Comparison of ENCODE assay signal across 12 mouse cellular contexts in genomic region chr15:31207346-31208093, GRCm38 (mm10). TPM values are rescaled to one million over a fixed set of nuclear protein-coding genes. Genes with fewer than 3 reads are reported as not detected.
DNase-seq lines count a peak whose midpoint lies in the region; ATAC-seq lines count a peak whose summit lies in the region.
"Had no signal": no experiment of that assay in that cellular context is flagged by ENCODE, and none has a peak within 500 bp of the region (broad histone marks: within the 10 kb centered on the region; RNA-seq: fewer than 3 reads in every experiment).

No protein-coding gene starts in this region.

- ATAC-seq in forebrain, embryonic 16.5 days, result peak; percentile 43
- no peak for ATAC-seq in forebrain, embryonic 11.5 days (replicated peaks; ENCODE audit: low FRiP score)
- ATAC-seq in neural tube, embryonic 13.5 days (ENCODE audit: low read depth), result peak; percentile 27; the same call in 1 of the 2 replicates
- ATAC-seq: CD4-positive, CD25-positive, alpha-beta regulatory T cell, adult 4 months; intestine, embryonic 15.5 days had no signal

- no peaks in the 10 kb centered on the region for H3K9me3 ChIP-seq in forebrain, embryonic 16.5 days (ENCODE audit: control insufficient read depth, low read length)
- H3K9me3 ChIP-seq in forebrain, embryonic 11.5 days (ENCODE audit: control insufficient read depth, low read length), result no peaks in the 10 kb centered on the region
- no peaks in the 10 kb centered on the region for H3K9me3 ChIP-seq in neural tube, embryonic 13.5 days
- H3K9me3 ChIP-seq: heart, embryonic 10.5 days; intestine, embryonic 15.5 days had no signal

- no peak overlapping the region for H3K4me3 ChIP-seq in forebrain, embryonic 16.5 days (replicated peaks; ENCODE audit: low read length)
- H3K4me3 ChIP-seq in forebrain, embryonic 11.5 days (ENCODE audit: low read depth, low read length), result no peak overlapping the region
- H3K4me3 ChIP-seq in neural tube, embryonic 13.5 days, result no peak overlapping the region
- H3K4me3 ChIP-seq: heart, embryonic 10.5 days; intestine, embryonic 15.5 days had no signal

- WGBS in forebrain, embryonic 16.5 days, result 70% methylated on average over 9 of the region's 9 CpGs
- 78% methylated on average over 9 of the region's 9 CpGs for WGBS in forebrain, embryonic 11.5 days
- 75% methylated on average over 9 of the region's 9 CpGs for WGBS in neural tube, embryonic 13.5 days

- no peak overlapping the region for H3K4me2 ChIP-seq in forebrain, embryonic 16.5 days (ENCODE audit: low read length)
- no peak overlapping the region for H3K4me2 ChIP-seq in forebrain, embryonic 11.5 days (ENCODE audit: low read depth, low read length, severe bottlenecking)
- H3K4me2 ChIP-seq in neural tube, embryonic 13.5 days, result no peak overlapping the region
- H3K4me2 ChIP-seq: intestine, embryonic 15.5 days had no signal

- H3K27ac ChIP-seq in forebrain, embryonic 16.5 days (ENCODE audit: low read length), result no peak overlapping the region
- no peak overlapping the region for H3K27ac ChIP-seq in forebrain, embryonic 11.5 days (ENCODE audit: low read depth, low read length)
- H3K27ac ChIP-seq in neural tube, embryonic 13.5 days (replicated peaks), result no peak overlapping the region
- H3K27ac ChIP-seq: heart, embryonic 10.5 days; intestine, embryonic 15.5 days had no signal

- no peak overlapping the region for H3K9ac ChIP-seq in forebrain, embryonic 16.5 days (replicated peaks; ENCODE audit: low read depth, low read length)
- no peak overlapping the region for H3K9ac ChIP-seq in forebrain, embryonic 11.5 days (ENCODE audit: low read length)
- H3K9ac ChIP-seq in neural tube, embryonic 13.5 days, result no peak overlapping the region
- H3K9ac ChIP-seq: intestine, embryonic 15.5 days had no signal

- DNase-seq in forebrain, embryonic 11.5 days (ENCODE audit: low spot score), result no peak
- no peak for DNase-seq in neural tube, embryonic 10.5 days (ENCODE audit: extremely low spot score, low spot score)
- DNase-seq in kidney, adult 18-20 months, result peak; percentile 16
- DNase-seq in retina, postnatal 1 day, result peak; percentile 90
- DNase-seq in liver, result no peak
- DNase-seq in spleen, postnatal 14 days (ENCODE audit: low spot score in 2 of 2), result no peak
- DNase-seq: spleen, adult 18-20 months had no signal

- no peaks in the 10 kb centered on the region for H3K36me3 ChIP-seq in forebrain, embryonic 16.5 days (ENCODE audit: control insufficient read depth, insufficient read depth)
- H3K36me3 ChIP-seq in forebrain, embryonic 11.5 days (ENCODE audit: control insufficient read depth, insufficient read depth, low read length), result no peaks in the 10 kb centered on the region
- H3K36me3 ChIP-seq in neural tube, embryonic 13.5 days, result no peaks in the 10 kb centered on the region
- H3K36me3 ChIP-seq: heart, embryonic 10.5 days; intestine, embryonic 15.5 days had no signal

- no peaks in the 10 kb centered on the region for H3K27me3 ChIP-seq in forebrain, embryonic 16.5 days (replicated peaks; ENCODE audit: control insufficient read depth, insufficient read depth, low read length)
- no peaks in the 10 kb centered on the region for H3K27me3 ChIP-seq in forebrain, embryonic 11.5 days (ENCODE audit: control insufficient read depth, insufficient read depth, low read length)
- no peaks in the 10 kb centered on the region for H3K27me3 ChIP-seq in neural tube, embryonic 13.5 days
- H3K27me3 ChIP-seq: intestine, embryonic 15.5 days had no signal

- H3K4me1 ChIP-seq in forebrain, embryonic 16.5 days (replicated peaks; ENCODE audit: control insufficient read depth, insufficient read depth, low read length), result no peaks in the 10 kb centered on the region
- H3K4me1 ChIP-seq in forebrain, embryonic 11.5 days (replicated peaks; ENCODE audit: control insufficient read depth, insufficient read depth, low read length), result no peaks in the 10 kb centered on the region
- no peaks in the 10 kb centered on the region for H3K4me1 ChIP-seq in neural tube, embryonic 13.5 days (replicated peaks)
- H3K4me1 ChIP-seq: heart, embryonic 10.5 days; intestine, embryonic 15.5 days had no signal

RNA-seq across cellular contexts. Expression of gene Dap, which starts 16.6 kb away (rescaled TPM):
- 18.0 and 20.4 TPM in 2 replicates for polyA plus RNA-seq in forebrain, embryonic 16.5 days (2015; fragmentation: Nextera tagmentation; extraction: Ambion mirVana)
- 39.3 and 39.9 TPM in 2 replicates for polyA plus RNA-seq in forebrain, embryonic 11.5 days (2014; fragmentation: Nextera tagmentation; extraction: Ambion mirVana)
- polyA plus RNA-seq in neural tube, embryonic 13.5 days (2015; fragmentation: Nextera tagmentation; extraction: Ambion mirVana), result 33.4 and 34.7 TPM in 2 replicates

Comparison
In these comparisons a context has a peak if more than half of its experiments do, and no peak if none do; other contexts are left out.
1. DNase-seq: peak in kidney, adult 18-20 months (single experiment) and retina, postnatal 1 day (single experiment); none in forebrain, embryonic 11.5 days (single experiment), neural tube, embryonic 10.5 days (single experiment), liver (single experiment) and spleen, postnatal 14 days (0 of 2).